Mouse (Mus musculus) activated CD4-positive, CD25-positive, alpha-beta regulatory T cell, adult 4 months (primary cell): ENCODE data around the gene Bsn. TPM values are rescaled to one million over a fixed set of nuclear protein-coding genes. Genes with fewer than 3 reads are reported as not detected.

Source experiments
- ATAC-seq: one replicate; pipeline ENCODE4 v1.8.0; 2017
- polyA plus RNA-seq, 2 experiments: library from polyadenylated mRNA; unstranded; fragments of 100-300 nt; shearing (Covaris generic); gene quantifications; one replicate each; pipeline ENCODE4 v1.2.1; 2017

Gene Bsn
- polyA plus RNA-seq, 2 experiments from 2014 or later, result 0.33 to 0.73 TPM

- ATAC-seq, result no peak
Observed at GRCm38 (mm10) chr9:108121170-108121969, 68.8 kb downstream of the Bsn start.

GRCm38 (mm10) chr9:108120671-108121070 is 69.5 kb downstream of the Bsn start:
- ATAC-seq, result peak; percentile 76

GRCm38 (mm10) chr9:108119891-108120411 is 70.2 kb downstream of the Bsn start:
- no peak for ATAC-seq

GRCm38 (mm10) chr9:108117143-108117542 is 73.0 kb downstream of the Bsn start:
- no peak for ATAC-seq

DNA sequence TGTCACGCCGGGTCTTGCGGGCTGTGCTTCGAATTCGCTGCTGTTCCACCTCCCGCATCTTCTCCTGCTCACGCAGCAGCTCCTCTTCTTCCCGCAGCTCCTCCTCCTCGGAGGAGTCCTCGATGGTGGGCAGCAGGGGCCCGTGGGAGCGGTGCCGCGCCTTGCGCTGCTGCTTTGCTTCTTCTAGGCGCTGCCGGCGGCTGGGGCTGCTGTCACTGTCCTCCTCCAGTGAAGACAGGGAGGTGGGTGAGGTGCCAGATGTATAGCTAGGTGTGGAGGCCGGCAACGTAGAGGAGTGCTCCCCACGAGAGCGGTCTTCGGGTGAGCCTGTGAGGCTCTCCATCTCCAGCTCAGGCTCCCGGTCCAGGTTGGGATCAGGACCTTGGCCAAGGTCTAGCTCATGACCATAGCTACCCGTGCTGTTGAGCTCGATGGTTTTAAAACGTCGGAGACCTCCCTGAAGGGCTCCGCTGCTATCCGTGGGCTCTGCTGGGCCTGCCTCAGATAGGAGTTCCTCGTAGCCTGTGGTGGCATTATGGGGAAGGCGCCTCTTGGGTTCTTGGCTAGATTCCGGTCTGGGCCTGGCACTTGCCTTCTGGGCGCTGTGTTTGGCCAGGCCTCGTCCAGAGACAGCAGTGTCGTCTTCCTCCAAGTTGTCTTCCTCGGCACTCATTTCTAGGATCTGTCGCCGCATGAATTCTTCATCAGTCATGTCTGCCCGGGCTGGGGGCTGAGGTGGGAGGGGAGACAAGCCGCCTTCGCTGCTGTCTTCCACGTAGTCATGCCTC is 74.7 kb downstream of the Bsn start:
- ATAC-seq, result no peak

GRCm38 (mm10) chr9:108112719-108113340 is 77.4 kb downstream of the Bsn start:
- ATAC-seq, result no peak

GRCm38 (mm10) chr9:108111593-108112121 is 78.5 kb downstream of the Bsn start:
- ATAC-seq, result no peak

DNA sequence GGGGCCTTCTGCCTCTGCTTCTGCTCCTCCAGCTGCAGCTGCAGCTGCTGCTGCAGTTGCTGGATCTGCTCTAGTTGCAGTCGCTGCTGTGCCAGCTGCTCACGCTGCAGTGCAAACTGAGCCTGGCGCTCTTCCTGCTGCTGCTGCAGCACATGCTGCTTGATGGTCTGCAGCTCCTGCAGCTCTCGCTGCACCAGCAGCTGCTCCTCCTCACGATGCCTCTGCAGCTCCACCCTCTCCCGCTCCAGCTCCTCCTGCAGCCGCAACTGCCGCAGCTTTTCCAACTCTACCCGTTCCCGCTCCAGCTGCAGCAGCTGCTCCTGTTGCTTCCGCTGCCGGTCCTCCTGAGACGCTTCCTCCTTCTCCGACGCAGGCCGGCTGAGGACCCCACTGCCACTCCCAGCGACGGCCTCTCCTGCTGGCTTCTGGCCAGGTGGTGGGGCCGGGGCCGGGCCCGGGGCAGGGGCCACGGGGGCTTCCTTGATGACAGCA is 79.0 kb downstream of the Bsn start:
- no peak for ATAC-seq

DNA sequence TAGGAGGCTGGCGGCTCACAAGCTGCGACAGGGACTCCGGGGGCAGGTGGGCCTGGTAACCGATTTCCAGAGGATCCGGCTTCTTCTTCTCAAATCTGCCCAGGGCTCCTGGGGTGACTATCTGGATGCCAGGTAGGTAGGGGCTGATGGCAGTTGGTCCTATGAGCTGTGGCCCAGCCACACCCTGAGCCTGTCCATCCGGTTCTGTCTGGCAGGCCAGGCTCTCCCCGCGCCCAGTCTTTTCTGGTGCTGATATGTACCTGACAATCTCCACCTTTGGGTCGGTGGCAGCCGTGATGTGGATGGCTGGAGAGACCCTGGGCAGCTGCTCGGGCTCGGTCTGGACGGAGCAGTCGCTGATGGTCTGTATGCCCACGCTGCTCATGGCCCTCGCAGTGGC is 80.0 kb downstream of the Bsn start:
- ATAC-seq, result no peak

GRCm38 (mm10) chr9:108107867-108108266 is 82.3 kb downstream of the Bsn start:
- no peak for ATAC-seq

- ATAC-seq, result no peak
Observed at GRCm38 (mm10) chr9:108106090-108106489, 84.1 kb downstream of the Bsn start.

DNA sequence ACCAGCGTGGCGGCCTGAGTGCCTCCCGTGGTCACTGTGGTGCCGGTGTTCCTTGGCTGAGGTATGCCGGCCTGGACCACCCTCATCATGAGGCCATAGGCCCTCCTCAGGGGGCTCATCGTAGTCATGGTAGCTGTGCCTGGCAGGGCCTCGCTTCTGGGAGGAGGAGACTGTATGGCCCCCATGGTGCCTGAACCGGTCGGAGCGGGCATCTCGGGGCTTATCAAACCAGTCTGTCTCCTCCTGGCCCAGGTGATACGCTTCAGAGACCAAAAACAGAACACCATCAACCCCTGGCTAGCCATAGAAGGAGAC is 84.7 kb downstream of the Bsn start:
- no peak for ATAC-seq

DNA sequence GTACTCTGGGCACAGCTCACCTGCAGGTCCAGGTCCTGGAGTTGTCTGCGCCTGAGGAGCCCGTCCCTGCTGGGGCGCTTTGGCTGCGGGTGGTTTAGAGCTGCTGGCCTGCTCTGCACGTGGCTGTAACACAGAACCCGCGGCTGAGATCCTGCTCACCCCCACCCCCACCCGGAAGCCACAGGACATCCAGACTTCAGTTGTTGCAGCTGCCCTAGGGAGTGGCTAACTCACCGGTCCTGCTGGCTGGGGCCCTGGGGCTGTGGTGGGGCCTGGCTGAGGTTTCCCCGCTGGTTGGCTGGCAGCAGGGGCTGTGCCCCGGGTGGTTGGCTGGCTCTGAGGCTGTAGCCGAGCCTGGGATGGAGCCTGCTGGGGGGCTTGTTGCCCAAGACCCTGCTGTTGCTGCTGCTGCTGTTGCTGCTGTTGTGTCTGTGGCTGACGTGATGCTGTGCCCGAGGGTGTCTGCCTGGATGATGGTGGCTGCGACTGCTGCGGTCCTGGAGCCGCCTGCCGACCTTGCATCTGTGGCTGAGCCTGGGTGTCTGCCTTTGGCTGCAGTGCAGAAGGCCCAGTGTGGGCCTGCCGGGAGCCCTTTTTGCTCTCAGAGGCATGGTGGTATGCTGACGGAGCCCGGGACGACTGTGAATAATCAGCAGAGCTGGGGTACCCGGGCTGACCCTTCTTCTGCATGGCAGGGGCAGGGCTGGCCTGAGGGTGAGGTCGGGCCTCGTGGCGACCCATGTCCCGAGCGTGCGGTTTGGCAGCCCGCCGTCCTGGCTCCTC is 85.2 kb downstream of the Bsn start:
- peak; percentile 83 for ATAC-seq

DNA sequence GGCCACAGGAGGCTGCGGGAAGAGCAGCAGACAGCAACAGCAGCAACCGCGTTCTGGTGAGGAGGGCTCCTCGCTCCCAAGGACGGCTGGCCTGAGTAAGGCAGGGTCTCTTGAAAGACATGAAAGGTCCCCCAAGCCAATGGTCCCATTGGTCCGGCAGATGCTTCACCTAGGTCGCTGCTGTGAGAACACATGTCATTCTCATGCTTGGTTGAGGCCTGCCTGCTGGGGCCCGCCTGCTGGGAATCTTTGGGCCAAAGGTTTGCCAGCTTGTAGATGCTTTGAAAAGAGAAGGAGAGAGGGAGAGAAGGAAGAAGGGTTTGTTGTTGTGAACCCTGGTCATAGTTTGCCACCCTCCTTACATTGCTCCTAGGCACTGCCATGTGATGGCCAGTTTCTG is 90.6 kb downstream of the Bsn start:
- no peak for ATAC-seq

- ATAC-seq, result no peak
Observed at GRCm38 (mm10) chr9:108095949-108096712, 94.1 kb downstream of the Bsn start.

- ATAC-seq, result no peak
Observed at GRCm38 (mm10) chr9:108095518-108095917, 94.7 kb downstream of the Bsn start.

DNA sequence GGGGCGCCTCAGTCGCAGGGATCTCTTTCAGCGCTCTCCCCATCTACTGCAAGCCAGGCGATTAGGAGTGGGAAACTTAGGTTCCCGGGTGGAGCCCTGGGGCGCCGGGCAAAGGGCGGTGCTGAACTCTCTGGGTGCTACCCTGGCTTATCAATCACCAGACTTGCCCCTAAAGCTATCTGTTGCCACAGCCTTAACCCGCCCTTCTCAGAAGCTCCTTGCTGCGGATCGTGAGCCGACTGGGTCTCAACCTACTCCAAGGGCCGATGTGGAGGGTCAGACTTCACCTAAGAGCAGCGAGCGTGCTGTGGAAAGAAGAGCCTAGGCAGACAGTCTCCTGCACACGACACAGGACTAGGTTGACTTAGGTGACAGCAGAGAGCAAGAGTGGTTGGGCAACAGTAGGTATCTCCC is 95.2 kb downstream of the Bsn start:
- no peak for ATAC-seq

DNA sequence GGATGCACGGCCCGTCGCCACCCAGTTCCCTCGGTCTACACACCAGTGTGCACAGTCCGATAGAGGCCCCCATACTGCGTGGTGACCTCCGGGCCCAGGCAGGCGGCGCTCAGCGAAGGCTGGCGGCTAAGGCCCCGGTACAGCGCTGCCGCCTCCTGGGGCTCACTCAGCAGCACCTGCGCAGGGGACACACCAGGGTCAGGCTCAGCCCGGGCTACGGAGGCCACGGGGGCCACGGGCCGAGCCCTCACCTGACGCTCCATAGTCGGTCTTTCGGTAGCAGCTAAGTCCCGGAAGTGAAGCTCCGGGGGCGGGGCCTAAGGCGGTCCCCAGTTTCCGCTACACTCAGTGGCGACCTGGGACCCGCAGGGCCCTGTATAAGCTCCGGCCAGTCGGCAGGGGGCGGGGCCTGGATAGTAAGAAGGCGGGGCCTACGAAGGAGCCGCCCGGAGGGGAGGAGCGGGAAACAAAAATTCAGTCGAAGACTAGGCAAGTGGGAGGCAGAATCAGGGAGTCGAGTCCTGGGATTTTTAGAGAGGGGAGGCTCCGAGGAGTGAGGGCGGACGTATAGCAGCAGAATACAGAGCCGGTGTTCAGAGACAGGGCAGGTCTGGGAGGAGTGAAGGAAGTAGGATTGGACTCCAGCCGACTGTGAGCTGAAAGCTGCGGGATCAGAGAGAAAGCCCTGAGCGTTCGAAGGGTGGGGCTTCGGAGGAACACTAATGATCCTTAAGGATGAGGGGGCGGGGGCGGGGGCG is 95.8 kb downstream of the Bsn start, which contains the start of gene Apeh:
Gene Apeh (minus strand): TSS at position 423 of the 758 bp plus-strand sequence.
- peak; percentile 94 for ATAC-seq

GRCm38 (mm10) chr9:108093586-108093985 is 96.6 kb downstream of the Bsn start:
- ATAC-seq, result no peak

- no peak for ATAC-seq
Observed at GRCm38 (mm10) chr9:108090611-108091120, 99.5 kb downstream of the Bsn start.
